Mouse (Mus musculus) embryonic facial prominence, embryonic 12.5 days (tissue): ENCODE data around the gene Dnah1. TPM values are rescaled to one million over a fixed set of nuclear protein-coding genes. Genes with fewer than 3 reads are reported as not detected.

Source experiments
- ATAC-seq: fragments of 200-750 bp; cut with Nextera tagmentation; 2 replicates; pipeline ENCODE4 v1.8.0; 2017; ENCODE audit not compliant: insufficient number of reproducible peaks, insufficient read depth, low FRiP score, low TSS enrichment
- H3K27ac ChIP-seq: fragments of 300-500 bp; sonication (generic); 2 replicates; pipeline ENCODE4 v1.5.1; 2016; ENCODE audit warnings: mild to moderate bottlenecking
- H3K27me3 ChIP-seq: fragments of 300-500 bp; sonication (generic); 2 replicates; pipeline ENCODE4 v1.6.1; 2016; ENCODE audit warnings: mild to moderate bottlenecking, moderate library complexity
- H3K36me3 ChIP-seq: fragments of 300-500 bp; sonication (generic); 2 replicates; pipeline ENCODE4 v1.6.1; 2016; ENCODE audit warnings: mild to moderate bottlenecking
- H3K4me1 ChIP-seq: fragments of 300-500 bp; sonication (generic); 2 replicates; pipeline ENCODE4 v1.6.1; 2016
- H3K4me2 ChIP-seq: fragments of 300-500 bp; sonication (generic); replicated peaks from 2 replicates; pipeline ENCODE4 v1.6.1; 2016; ENCODE audit warnings: mild to moderate bottlenecking, moderate library complexity
- H3K4me3 ChIP-seq: fragments of 300-500 bp; sonication (generic); 2 replicates; pipeline ENCODE4 v1.5.1; 2016; ENCODE audit warnings: mild to moderate bottlenecking
- H3K9ac ChIP-seq: fragments of 300-500 bp; sonication (generic); 2 replicates; pipeline ENCODE4 v1.6.1; 2016; ENCODE audit warnings: mild to moderate bottlenecking, moderate library complexity
- H3K9me3 ChIP-seq: fragments of 300-500 bp; sonication (generic); 2 replicates; pipeline ENCODE4 v1.6.1; 2016; ENCODE audit warnings: mild to moderate bottlenecking, moderate library complexity
- WGBS: fragments of 180-500 bp; shearing (Covaris S2); methylation state at CpG from one replicate; pipeline ENCODE4 v1.1.7; 2016; 5-methylcytosine and 5-hydroxymethylcytosine counted together
- polyA plus RNA-seq: library from polyadenylated mRNA; unstranded; fragments of >200 nt; fragmentation: Nextera tagmentation; extraction: Ambion mirVana; gene quantifications from 2 replicates; pipeline ENCODE4 v1.2.1, GENCODE M21; 2016

The Dnah1 gene
- polyA plus RNA-seq, 1 experiment from 2014 or later: 8.6 TPM

- ATAC-seq: no peak
- Histone ChIP-seq H3K27ac (no peak overlapping the region), H3K9ac (0 out of 2 replicates have a peak overlapping the region, but pooled peaks have one; percentile 86), H3K4me3 (peak overlapping the region; percentile 78; the same call in 1 of the 2 replicates), H3K27me3 (no peaks in the 10 kb centered on the region), H3K36me3 (0 out of 2 replicates have a peak, but pooled peaks cover 2% of the 10 kb centered on the region), H3K9me3 (no peaks in the 10 kb centered on the region), H3K4me2 (peak overlapping the region; percentile 66), H3K4me1 (peaks cover 16% of the 10 kb centered on the region)
- 58% methylated on average over 3 of the region's 3 CpGs for WGBS
Measured at GRCm38 (mm10) chr14:31335765-31336164, 12.1 kb upstream of the Dnah1 start.

GRCm38 (mm10) chr14:31330957-31331356, 7.3 kb upstream of the Dnah1 start:
- H3K27ac ChIP-seq: no peak overlapping the region
- no peak overlapping the region for H3K4me2 ChIP-seq
- no peaks in the 10 kb centered on the region for H3K27me3 ChIP-seq
- H3K9me3 ChIP-seq: no peaks in the 10 kb centered on the region
- no peak overlapping the region for H3K9ac ChIP-seq
- 0 out of 2 replicates have a peak, but pooled peaks cover 3% of the 10 kb centered on the region for H3K4me1 ChIP-seq
- H3K36me3 ChIP-seq: no peaks in the 10 kb centered on the region
- 81% methylated on average over 4 of the region's 4 CpGs for WGBS
- H3K4me3 ChIP-seq: no peak overlapping the region
- ATAC-seq: no peak

- WGBS: 40% methylated on average over 2 of the region's 2 CpGs
Measured at GRCm38 (mm10) chr14:31329741-31330140, 6.0 kb upstream of the Dnah1 start.

GRCm38 (mm10) chr14:31327681-31328080, 4.0 kb upstream of the Dnah1 start:
- WGBS: 89% methylated on average over 4 of the region's 4 CpGs
- H3K4me3 ChIP-seq: no peak overlapping the region
- no peak overlapping the region for H3K9ac ChIP-seq
- no peak overlapping the region for H3K27ac ChIP-seq
- no peaks in the 10 kb centered on the region for H3K36me3 ChIP-seq
- no peak for ATAC-seq
- H3K27me3 ChIP-seq: no peaks in the 10 kb centered on the region
- no peak overlapping the region for H3K4me2 ChIP-seq
- no peaks in the 10 kb centered on the region for H3K4me1 ChIP-seq
- no peaks in the 10 kb centered on the region for H3K9me3 ChIP-seq

More at GRCm38 (mm10) chr14:31329741-31330140, 6.0 kb upstream of the Dnah1 start:
- Histone ChIP-seq H3K4me1 (no peaks in the 10 kb centered on the region), H3K4me2 (no peak overlapping the region), H3K27ac (no peak overlapping the region), H3K9ac (no peak overlapping the region), H3K36me3 (no peaks in the 10 kb centered on the region), H3K9me3 (no peaks in the 10 kb centered on the region), H3K4me3 (no peak overlapping the region), H3K27me3 (no peaks in the 10 kb centered on the region)
- ATAC-seq: no peak

GRCm38 (mm10) chr14:31327196-31327595, 3.5 kb upstream of the Dnah1 start:
- Histone ChIP-seq H3K4me1 (no peaks in the 10 kb centered on the region), H3K36me3 (no peaks in the 10 kb centered on the region), H3K4me2 (no peak overlapping the region), H3K9me3 (no peaks in the 10 kb centered on the region), H3K4me3 (no peak overlapping the region), H3K27me3 (no peaks in the 10 kb centered on the region), H3K27ac (no peak overlapping the region), H3K9ac (no peak overlapping the region)
- no peak for ATAC-seq
- 80% methylated on average over 1 of the region's 1 CpGs for WGBS

GRCm38 (mm10) chr14:31326770-31327169, 3.1 kb upstream of the Dnah1 start:
- H3K27me3 ChIP-seq: no peaks in the 10 kb centered on the region
- H3K9ac ChIP-seq: no peak overlapping the region
- no peaks in the 10 kb centered on the region for H3K4me1 ChIP-seq
- 81% methylated on average over 7 of the region's 7 CpGs for WGBS
- no peak overlapping the region for H3K4me2 ChIP-seq
- H3K4me3 ChIP-seq: no peak overlapping the region
- no peaks in the 10 kb centered on the region for H3K9me3 ChIP-seq
- H3K36me3 ChIP-seq: no peaks in the 10 kb centered on the region
- H3K27ac ChIP-seq: no peak overlapping the region
- ATAC-seq: no peak

GRCm38 (mm10) chr14:31325551-31325950, 1.9 kb upstream of the Dnah1 start:
- Histone ChIP-seq H3K27me3 (no peaks in the 10 kb centered on the region), H3K36me3 (no peaks in the 10 kb centered on the region), H3K9ac (no peak overlapping the region), H3K4me2 (no peak overlapping the region), H3K9me3 (no peaks in the 10 kb centered on the region), H3K4me1 (no peaks in the 10 kb centered on the region), H3K4me3 (no peak overlapping the region), H3K27ac (no peak overlapping the region)
- 37% methylated on average over 5 of the region's 5 CpGs for WGBS
- no peak for ATAC-seq

GRCm38 (mm10) chr14:31324851-31325250, 1.2 kb upstream of the Dnah1 start:
- Histone ChIP-seq H3K4me1 (no peaks in the 10 kb centered on the region), H3K27ac (no peak overlapping the region), H3K27me3 (no peaks in the 10 kb centered on the region), H3K4me3 (no peak overlapping the region), H3K36me3 (no peaks in the 10 kb centered on the region), H3K9ac (no peak overlapping the region), H3K4me2 (no peak overlapping the region), H3K9me3 (no peaks in the 10 kb centered on the region)
- 71% methylated on average over 10 of the region's 10 CpGs for WGBS
- no peak for ATAC-seq

- no peak overlapping the region for H3K27ac ChIP-seq
- H3K27me3 ChIP-seq: no peaks in the 10 kb centered on the region
- no peak for ATAC-seq
- H3K9me3 ChIP-seq: no peaks in the 10 kb centered on the region
- H3K4me1 ChIP-seq: no peaks in the 10 kb centered on the region
- H3K9ac ChIP-seq: no peak overlapping the region
- peak overlapping the region; percentile 57 for H3K4me2 ChIP-seq
- H3K4me3 ChIP-seq: peak overlapping the region; percentile 35; the same call in 1 of the 2 replicates
- 81% methylated on average over 4 of the region's 4 CpGs for WGBS
- H3K36me3 ChIP-seq: no peaks in the 10 kb centered on the region
Measured at GRCm38 (mm10) chr14:31323189-31323588, 507 bp downstream of the Dnah1 start.

- no peaks in the 10 kb centered on the region for H3K9me3 ChIP-seq
- H3K9ac ChIP-seq: no peak overlapping the region
- no peak overlapping the region for H3K4me3 ChIP-seq
- H3K4me2 ChIP-seq: no peak overlapping the region
- H3K27ac ChIP-seq: no peak overlapping the region
- no peak for ATAC-seq
- WGBS: 85% methylated on average over 3 of the region's 3 CpGs
- no peaks in the 10 kb centered on the region for H3K4me1 ChIP-seq
- H3K36me3 ChIP-seq: no peaks in the 10 kb centered on the region
- no peaks in the 10 kb centered on the region for H3K27me3 ChIP-seq
Measured at GRCm38 (mm10) chr14:31322191-31322590, 1.5 kb downstream of the Dnah1 start.

GRCm38 (mm10) chr14:31321181-31321580, 2.5 kb downstream of the Dnah1 start:
- H3K4me2 ChIP-seq: no peak overlapping the region
- ATAC-seq: no peak
- H3K27ac ChIP-seq: no peak overlapping the region
- no peaks in the 10 kb centered on the region for H3K27me3 ChIP-seq
- no peaks in the 10 kb centered on the region for H3K36me3 ChIP-seq
- H3K9ac ChIP-seq: no peak overlapping the region
- H3K9me3 ChIP-seq: no peaks in the 10 kb centered on the region
- 82% methylated on average over 11 of the region's 11 CpGs for WGBS
- H3K4me3 ChIP-seq: no peak overlapping the region
- no peaks in the 10 kb centered on the region for H3K4me1 ChIP-seq

- Histone ChIP-seq H3K9me3 (no peaks in the 10 kb centered on the region), H3K27ac (no peak overlapping the region), H3K4me3 (no peak overlapping the region), H3K4me1 (no peaks in the 10 kb centered on the region), H3K4me2 (no peak overlapping the region), H3K27me3 (no peaks in the 10 kb centered on the region), H3K9ac (no peak overlapping the region), H3K36me3 (no peaks in the 10 kb centered on the region)
- ATAC-seq: no peak
- 87% methylated on average over 10 of the region's 10 CpGs for WGBS
Measured at GRCm38 (mm10) chr14:31319546-31319945, 4.2 kb downstream of the Dnah1 start.

GRCm38 (mm10) chr14:31317754-31318153, 5.9 kb downstream of the Dnah1 start:
- H3K9ac ChIP-seq: no peak overlapping the region
- no peak overlapping the region for H3K27ac ChIP-seq
- H3K4me1 ChIP-seq: 0 out of 2 replicates have a peak, but pooled peaks cover under 1% of the 10 kb centered on the region
- no peak overlapping the region for H3K4me3 ChIP-seq
- no peak for ATAC-seq
- WGBS: 83% methylated on average over 3 of the region's 3 CpGs
- H3K4me2 ChIP-seq: no peak overlapping the region
- no peaks in the 10 kb centered on the region for H3K36me3 ChIP-seq
- H3K27me3 ChIP-seq: no peaks in the 10 kb centered on the region
- H3K9me3 ChIP-seq: no peaks in the 10 kb centered on the region
